Mouse (Mus musculus) ovary, postnatal 10 days (tissue): Measurements from ENCODE around the gene Map1a.

Experiments used
- DNase-seq: peaks from one replicate; pipeline ENCODE4 v3.0.0; 2022; ENCODE audit warnings: low spot score

Map1a gene

DNA sequence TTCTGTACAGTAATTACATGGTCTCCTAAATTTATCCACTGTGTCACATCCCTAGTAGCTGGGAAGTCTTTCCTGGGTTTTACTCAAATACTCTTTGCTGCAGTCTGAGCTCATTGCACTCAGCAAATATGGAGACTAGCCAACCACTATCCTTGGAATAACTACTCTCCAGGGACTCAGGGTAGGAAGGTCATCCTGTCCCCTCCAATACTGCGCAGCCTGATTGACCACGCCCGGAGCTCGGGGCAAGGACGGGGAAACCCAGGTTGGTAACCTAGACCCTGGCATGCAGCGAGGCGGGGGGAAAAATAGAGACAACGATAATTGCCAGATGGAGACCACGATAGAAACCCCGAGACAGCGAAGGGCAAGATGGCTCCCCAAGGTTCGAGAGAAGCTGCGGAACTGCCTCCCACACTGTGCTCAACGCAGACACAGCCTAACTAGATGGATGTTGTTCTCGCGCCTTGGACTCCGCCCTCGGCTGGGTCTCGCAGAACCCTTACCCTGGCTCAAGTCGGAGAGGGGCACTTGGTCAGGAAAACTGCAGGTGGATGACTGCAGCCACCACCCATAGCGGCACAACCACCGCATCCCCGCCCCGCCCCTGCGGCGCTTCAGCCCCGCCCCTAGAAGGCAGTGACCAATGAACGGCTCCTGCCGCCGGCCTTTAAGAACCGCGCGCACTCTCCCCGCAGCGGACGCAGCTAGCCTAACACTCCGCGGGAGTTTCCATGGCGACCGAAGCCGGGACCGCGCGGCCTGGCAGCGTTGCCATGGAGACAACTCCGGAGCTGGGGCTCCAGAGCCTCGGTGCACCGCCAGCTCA, at the start of gene Map1a:
Gene Map1a, plus strand, starts transcription at position 700 of the 829 bp plus-strand sequence.
- DNase-seq, result peak; percentile 66

DNA sequence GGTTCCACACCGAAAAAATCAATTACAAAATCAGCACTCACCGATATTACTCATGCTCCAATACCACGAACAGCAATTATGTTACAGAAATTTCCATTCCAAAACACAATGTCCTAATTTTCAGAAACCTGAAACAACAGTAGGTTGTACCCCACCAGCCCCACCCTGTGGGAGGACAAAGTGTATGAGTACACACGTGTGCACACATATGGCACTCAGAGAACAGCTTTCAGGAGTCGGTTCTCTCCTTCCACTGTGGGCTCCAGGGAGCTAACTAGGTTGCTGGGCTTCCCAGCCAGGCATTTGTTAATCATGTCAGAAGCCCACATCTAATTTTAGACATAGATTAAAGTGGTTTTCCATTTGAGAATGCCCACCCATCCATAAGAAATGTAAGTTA, 45.3 kb upstream of the Map1a start:
- no peak for DNase-seq

- DNase-seq, result no peak
These were observed 39.6 kb upstream of the Map1a start for GRCm38 (mm10) chr2:121249758-121250157.

DNA sequence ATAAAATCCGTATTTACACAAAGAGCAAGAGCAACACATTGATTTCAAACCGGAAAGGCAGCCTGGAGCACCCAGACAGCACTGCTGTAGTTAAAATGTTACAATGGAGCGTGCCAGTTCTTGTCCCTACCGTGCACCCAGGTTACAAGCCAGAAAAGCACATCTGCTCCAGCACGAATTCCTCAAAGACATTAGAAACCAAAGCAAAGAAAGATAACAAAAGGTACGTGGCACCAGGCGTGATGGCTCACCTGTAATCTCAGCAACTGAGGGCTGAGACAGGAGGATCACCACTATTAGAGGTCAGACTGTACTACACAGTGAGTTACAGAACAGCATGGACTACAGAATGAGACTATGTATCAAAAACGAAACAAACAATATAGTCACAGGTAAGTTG, 21.0 kb upstream of the Map1a start:
- no peak for DNase-seq

DNA sequence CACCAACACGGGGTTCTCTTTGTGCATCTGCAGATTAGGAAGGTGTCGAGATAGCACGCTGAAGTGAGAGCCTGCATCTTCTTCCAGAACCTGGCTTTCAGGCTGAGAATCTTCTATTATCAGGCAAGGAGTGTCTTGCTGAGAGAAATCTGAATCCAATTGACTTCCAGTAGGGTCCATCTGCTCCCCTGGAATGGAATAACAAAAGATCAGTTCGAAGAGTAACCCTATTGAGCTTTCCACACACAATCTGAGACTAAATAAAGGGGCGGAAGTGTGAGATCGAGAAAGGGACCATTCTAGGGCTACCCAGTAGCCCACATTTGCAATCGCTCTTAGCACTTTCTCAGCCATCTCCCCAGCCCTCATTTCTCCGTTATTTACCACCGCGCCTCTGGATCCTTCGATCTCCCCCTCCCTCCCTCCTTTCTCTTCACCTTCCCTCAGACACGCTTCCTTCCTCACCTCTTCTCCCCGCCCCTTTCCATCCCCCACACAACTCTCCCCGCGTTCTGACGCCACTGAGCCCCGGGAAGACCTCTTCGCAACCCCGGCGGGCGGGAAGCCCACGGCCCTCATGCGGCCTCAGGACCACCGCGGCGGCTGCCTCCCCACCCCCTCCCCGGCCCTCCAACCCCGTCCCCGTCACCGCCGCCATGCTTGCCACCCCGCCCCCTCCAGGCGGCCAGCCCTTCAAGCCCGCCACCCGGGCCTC, 18.7 kb upstream of the Map1a start:
- no peak for DNase-seq

- DNase-seq, result peak; percentile 93
These were observed 18.0 kb upstream of the Map1a start, which contains the start of gene Trp53bp1 for GRCm38 (mm10) chr2:121271236-121271927. Trp53bp1 (minus strand) TSS chr2:121271407.

DNA sequence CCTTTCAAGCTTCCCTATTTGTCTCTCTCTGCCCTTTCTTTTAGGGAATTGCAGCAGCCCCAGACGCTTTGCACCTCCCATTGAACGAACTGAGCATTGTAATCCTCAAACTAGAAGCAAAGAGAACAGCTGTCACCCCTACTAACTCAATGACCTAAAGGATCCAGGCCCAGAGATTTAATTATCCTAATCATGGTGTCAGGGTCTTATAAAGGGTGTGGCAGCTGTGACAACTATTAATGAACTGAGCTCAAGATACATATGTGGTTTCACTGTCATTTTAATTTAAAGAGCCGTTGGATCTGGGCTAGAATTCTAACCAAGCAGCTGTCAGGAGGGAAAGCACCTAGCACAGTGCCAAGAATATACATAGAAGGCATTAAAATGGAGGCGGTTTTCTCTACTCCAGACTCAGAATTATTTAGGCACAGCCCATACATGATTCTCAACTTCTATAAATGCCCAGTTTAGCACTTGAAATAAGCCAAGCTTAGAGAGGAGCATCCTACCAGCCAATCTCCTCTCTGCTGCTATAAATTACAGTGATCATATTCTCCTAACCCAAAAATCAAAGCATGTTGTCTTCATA, 17.4 kb upstream of the Map1a start:
- DNase-seq, result no peak

GRCm38 (mm10) chr2:121287850-121288249, 1.6 kb upstream of the Map1a start:
- no peak for DNase-seq

DNA sequence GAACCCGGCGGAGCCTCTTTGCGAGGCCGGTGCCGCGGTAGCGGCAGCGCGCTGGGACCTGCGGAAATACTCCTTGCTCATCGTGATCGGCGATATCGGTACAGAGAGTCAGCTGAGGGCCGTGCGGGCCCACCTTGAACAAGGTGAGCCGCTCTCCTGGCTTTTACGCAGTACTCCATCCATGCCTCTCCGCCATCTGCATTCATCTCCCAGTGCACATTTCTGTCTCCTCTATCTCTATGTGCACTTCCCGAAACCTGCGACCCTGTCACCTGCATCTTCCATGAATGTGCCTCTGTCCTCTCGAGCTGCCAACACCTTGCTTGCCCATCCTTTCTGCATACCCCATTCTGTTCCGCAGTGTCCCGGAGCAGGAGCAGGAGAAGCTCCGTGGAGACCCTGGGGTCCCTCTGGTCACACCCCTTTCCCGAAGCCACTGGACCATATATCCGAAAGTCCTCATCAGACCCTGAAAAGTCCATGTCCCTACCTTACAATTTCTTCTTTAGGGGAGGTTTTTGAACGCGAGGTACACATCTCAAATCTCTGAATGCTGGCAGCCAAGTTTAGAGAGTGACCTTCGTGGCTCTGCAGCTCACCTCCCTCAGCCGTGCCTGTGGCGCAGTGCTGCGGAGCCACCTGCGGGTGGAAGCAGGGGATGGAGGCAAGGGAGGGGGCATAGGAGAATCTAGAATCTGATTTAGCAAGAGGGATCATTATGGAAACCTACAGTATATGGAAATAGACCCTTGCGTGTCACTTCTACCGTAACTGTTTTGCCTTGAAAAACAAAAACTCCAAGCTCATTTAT, 535 bp downstream of the Map1a start:
- no peak for DNase-seq

- no peak for DNase-seq
These were observed 3.1 kb downstream of the Map1a start for GRCm38 (mm10) chr2:121292316-121293013.

DNA sequence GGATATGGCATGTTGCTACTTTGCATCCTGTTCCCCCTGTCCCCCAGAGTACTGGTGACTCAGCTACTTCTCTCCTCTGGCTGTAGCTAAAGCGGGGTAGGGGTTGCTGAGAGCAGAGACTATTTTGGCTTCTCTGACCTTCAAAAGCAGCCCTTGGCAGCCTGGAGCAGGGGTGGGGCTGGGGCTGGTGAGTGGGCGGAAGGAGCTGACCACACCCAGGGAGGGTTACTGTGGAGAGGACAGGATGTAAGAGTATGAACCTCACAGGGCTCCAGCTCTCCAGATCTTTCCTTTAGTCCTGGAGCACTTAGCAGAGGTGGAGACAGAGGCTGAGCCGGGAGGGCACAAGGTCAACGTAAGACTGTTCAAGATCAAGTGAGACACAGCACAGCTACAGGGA, 4.8 kb downstream of the Map1a start:
- DNase-seq, result no peak

- no peak for DNase-seq
These were observed 5.6 kb downstream of the Map1a start for GRCm38 (mm10) chr2:121294753-121295607.

- no peak for DNase-seq
These were observed 6.5 kb downstream of the Map1a start for GRCm38 (mm10) chr2:121295608-121296571.

DNA sequence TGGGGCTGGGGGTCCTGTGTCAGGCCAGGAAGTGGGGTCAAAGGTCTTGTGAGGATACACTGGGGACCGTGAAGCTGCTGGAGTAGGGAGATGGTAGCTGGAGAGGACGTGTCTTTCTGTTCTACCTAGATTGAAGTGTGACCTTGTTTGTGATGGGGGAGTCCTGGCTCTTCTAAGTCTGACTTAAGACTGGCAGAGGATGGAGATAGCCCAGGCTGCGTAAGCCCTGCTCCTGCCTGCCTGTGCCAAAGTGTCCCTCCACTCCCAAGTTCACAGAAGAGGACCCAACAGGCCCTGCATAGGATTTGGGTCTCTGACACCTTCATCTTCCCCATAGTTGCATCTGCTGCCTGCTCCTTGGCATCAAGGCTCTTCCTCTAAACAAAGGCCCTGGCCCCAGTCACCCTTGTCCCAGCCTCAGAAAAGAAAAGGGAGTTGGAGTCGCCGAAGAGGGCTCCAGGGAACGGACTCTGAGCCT, 7.4 kb downstream of the Map1a start:
- no peak for DNase-seq

GRCm38 (mm10) chr2:121297701-121298100, 8.3 kb downstream of the Map1a start:
- DNase-seq, result no peak

DNA sequence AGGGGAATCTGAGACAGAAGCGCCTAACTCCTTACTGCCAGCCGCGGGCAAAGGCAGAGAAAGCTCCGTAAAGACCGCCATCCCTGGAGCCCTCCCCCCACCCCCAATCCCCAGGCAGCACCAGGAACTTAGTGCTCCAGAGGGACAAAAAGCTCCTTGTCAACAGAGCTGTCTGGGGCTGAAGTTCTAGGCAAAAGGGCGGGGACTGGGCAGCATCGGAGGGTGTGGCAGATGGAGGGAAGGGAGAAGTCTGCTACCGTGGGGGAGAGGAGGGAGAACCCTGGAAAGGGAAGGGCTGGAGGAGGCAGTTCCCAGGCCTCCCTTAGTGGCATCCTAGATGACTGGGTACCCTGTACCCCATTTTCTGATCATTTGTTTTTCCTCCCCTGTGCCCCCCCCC, 8.7 kb downstream of the Map1a start:
- no peak for DNase-seq

DNA sequence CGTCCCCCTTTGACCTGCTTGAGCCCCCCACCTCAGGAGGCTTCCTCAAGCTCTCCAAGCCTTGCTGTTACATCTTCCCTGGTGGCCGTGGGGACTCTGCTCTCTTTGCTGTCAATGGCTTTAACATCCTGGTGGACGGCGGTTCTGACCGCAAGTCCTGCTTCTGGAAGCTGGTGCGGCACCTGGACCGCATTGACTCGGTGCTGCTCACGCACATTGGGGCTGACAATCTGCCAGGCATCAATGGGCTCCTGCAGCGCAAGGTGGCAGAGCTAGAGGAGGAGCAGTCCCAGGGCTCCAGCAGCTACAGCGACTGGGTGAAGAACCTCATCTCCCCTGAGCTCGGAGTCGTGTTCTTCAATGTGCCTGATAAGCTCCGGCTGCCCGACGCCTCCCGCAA, 10.1 kb downstream of the Map1a start:
- no peak for DNase-seq

GRCm38 (mm10) chr2:121300036-121300435, 10.6 kb downstream of the Map1a start:
- DNase-seq, result no peak

GRCm38 (mm10) chr2:121308997-121309416, 19.6 kb downstream of the Map1a start:
- DNase-seq, result no peak
